Mouse (Mus musculus): ENCODE results near the gene Olfr519. TPM values are rescaled to one million over a fixed set of nuclear protein-coding genes. Genes with fewer than 3 reads are reported as not detected.

Gene Olfr519
- polyA plus RNA-seq (2015; fragmentation: Nextera tagmentation; extraction: Ambion mirVana): not detected in 2 replicates

GRCm38 (mm10) chr7:108894320-108894719 is at the start of gene Olfr519:
Gene Olfr519 (minus strand): TSS chr7:108894420.

GRCm38 (mm10) chr7:108933794-108934731 is 39.8 kb upstream of the Olfr519 start, which contains the start of gene Eif3f:
Gene Eif3f (plus strand): TSS chr7:108934417.

GRCm38 (mm10) chr7:108929726-108930393 is 35.6 kb upstream of the Olfr519 start, which contains the start of gene Nlrp10:
Gene Nlrp10 (minus strand): TSS chr7:108930178.

GRCm38 (mm10) chr7:108884906-108885305 is 9.3 kb downstream of the Olfr519 start, which contains the start of gene Olfr518:
Gene Olfr518 (minus strand): TSS chr7:108885006.

GRCm38 (mm10) chr7:108872279-108872678 is 21.9 kb downstream of the Olfr519 start, which contains the start of gene Olfr517:
Gene Olfr517 (minus strand): TSS chr7:108872379.

GRCm38 (mm10) chr7:108850429-108850828 is 43.8 kb downstream of the Olfr519 start, which contains the start of gene Olfr516:
Gene Olfr516 (minus strand): TSS chr7:108850529.

Other genes with a start within 250 kb of the Olfr519 start
- gene Olfr509, start 242.5 kb downstream of the Olfr519 start, polyA plus RNA-seq (2015; fragmentation: Nextera tagmentation; extraction: Ambion mirVana): not detected in 2 replicates
- not detected in 2 replicates for gene Olfr510, start 228.0 kb downstream of the Olfr519 start, polyA plus RNA-seq (2015; fragmentation: Nextera tagmentation; extraction: Ambion mirVana)
- not detected in 2 replicates for gene Olfr512, start 181.1 kb downstream of the Olfr519 start, polyA plus RNA-seq (2015; fragmentation: Nextera tagmentation; extraction: Ambion mirVana)
- not detected in 2 replicates for gene Olfr513, start 143.4 kb downstream of the Olfr519 start, polyA plus RNA-seq (2015; fragmentation: Nextera tagmentation; extraction: Ambion mirVana)
- gene Olfr514, start 68.4 kb downstream of the Olfr519 start, polyA plus RNA-seq (2015; fragmentation: Nextera tagmentation; extraction: Ambion mirVana): not detected in 2 replicates
- not detected in 2 replicates for gene Olfr516, start 43.9 kb downstream of the Olfr519 start, polyA plus RNA-seq (2015; fragmentation: Nextera tagmentation; extraction: Ambion mirVana)
- not detected in 2 replicates for gene Olfr517, start 22.0 kb downstream of the Olfr519 start, polyA plus RNA-seq (2015; fragmentation: Nextera tagmentation; extraction: Ambion mirVana)
- not detected in 2 replicates for gene Olfr518, start 9.4 kb downstream of the Olfr519 start, polyA plus RNA-seq (2015; fragmentation: Nextera tagmentation; extraction: Ambion mirVana)
- 0.11 and 0.16 TPM in 2 replicates for gene Nlrp10, start 35.8 kb upstream of the Olfr519 start, polyA plus RNA-seq (2015; fragmentation: Nextera tagmentation; extraction: Ambion mirVana)
- gene Eif3f, start 40.0 kb upstream of the Olfr519 start, polyA plus RNA-seq (2015; fragmentation: Nextera tagmentation; extraction: Ambion mirVana): 65.8 and 73.9 TPM in 2 replicates
- gene Tub, start 55.9 kb upstream of the Olfr519 start, polyA plus RNA-seq (2015; fragmentation: Nextera tagmentation; extraction: Ambion mirVana): 0.60 and 0.96 TPM in 2 replicates
- 2.0 and 2.6 TPM in 2 replicates for gene Ric3, start 188.9 kb upstream of the Olfr519 start, polyA plus RNA-seq (2015; fragmentation: Nextera tagmentation; extraction: Ambion mirVana)

All from urinary bladder, postnatal 0 days (tissue).